Comparison of ENCODE assay signal across 14 mouse cellular contexts in genomic region chr2:76065292-76065691, GRCm38 (mm10).
A peak's percentile ranks its signal among the peaks of the same experiment; 100 is the strongest.
DNase-seq lines count a peak whose midpoint lies in the region; ATAC-seq lines count a peak whose summit lies in the region.
"Had no signal": no experiment of that assay in that cellular context is flagged by ENCODE, and none has a peak within 500 bp of the region (broad histone marks: within the 10 kb centered on the region; RNA-seq: fewer than 3 reads in every experiment).

No protein-coding gene starts in this region.

- H3K9me3 ChIP-seq in limb, embryonic 12.5 days: no peaks in the 10 kb centered on the region
- H3K9me3 ChIP-seq in limb, embryonic 10.5 days (replicated peaks): no peaks in the 10 kb centered on the region
- H3K9me3 ChIP-seq in heart, embryonic 13.5 days: no peaks in the 10 kb centered on the region
- H3K9me3 ChIP-seq in forebrain, embryonic 13.5 days (replicated peaks): no peaks in the 10 kb centered on the region
- no peaks in the 10 kb centered on the region for H3K9me3 ChIP-seq in forebrain, embryonic 11.5 days (ENCODE audit: control insufficient read depth, low read length)
- H3K9me3 ChIP-seq: neural tube, embryonic 13.5 days had no signal

- H3K36me3 ChIP-seq in limb, embryonic 12.5 days: no peaks in the 10 kb centered on the region
- H3K36me3 ChIP-seq in limb, embryonic 10.5 days: no peaks in the 10 kb centered on the region
- H3K36me3 ChIP-seq in heart, embryonic 13.5 days: no peaks in the 10 kb centered on the region
- H3K36me3 ChIP-seq in forebrain, embryonic 13.5 days (ENCODE audit: poor library complexity, severe bottlenecking): no peaks in the 10 kb centered on the region
- H3K36me3 ChIP-seq in forebrain, embryonic 11.5 days (ENCODE audit: control insufficient read depth, insufficient read depth, low read length): no peaks in the 10 kb centered on the region
- H3K36me3 ChIP-seq: neural tube, embryonic 13.5 days had no signal

- H3K27me3 ChIP-seq in limb, embryonic 12.5 days: 0 out of 2 replicates have a peak, but pooled peaks cover 2% of the 10 kb centered on the region
- no peaks in the 10 kb centered on the region for H3K27me3 ChIP-seq in limb, embryonic 10.5 days (ENCODE audit: low read depth, poor library complexity, severe bottlenecking)
- H3K27me3 ChIP-seq in heart, embryonic 13.5 days (replicated peaks): no peaks in the 10 kb centered on the region
- no peaks in the 10 kb centered on the region for H3K27me3 ChIP-seq in forebrain, embryonic 13.5 days
- H3K27me3 ChIP-seq in forebrain, embryonic 11.5 days (ENCODE audit: control insufficient read depth, insufficient read depth, low read length): no peaks in the 10 kb centered on the region
- H3K27me3 ChIP-seq: neural tube, embryonic 13.5 days had no signal

- no peak for ATAC-seq in limb, embryonic 12.5 days (ENCODE audit: insufficient number of reproducible peaks, insufficient read depth, low FRiP score, low TSS enrichment, low read depth)
- ATAC-seq in heart, embryonic 13.5 days (ENCODE audit: extremely low read depth, insufficient number of reproducible peaks, low FRiP score, low TSS enrichment): no peak
- no peak for ATAC-seq in forebrain, embryonic 13.5 days
- ATAC-seq in forebrain, embryonic 11.5 days (replicated peaks; ENCODE audit: low FRiP score): no peak
- ATAC-seq: midbrain, embryonic 16.5 days had no signal

- WGBS in limb, embryonic 12.5 days: 54% methylated on average over 7 of the region's 7 CpGs
- WGBS in limb, embryonic 10.5 days: 66% methylated on average over 7 of the region's 7 CpGs
- 26% methylated on average over 7 of the region's 7 CpGs for WGBS in heart, embryonic 13.5 days
- WGBS in forebrain, embryonic 13.5 days: 88% methylated on average over 7 of the region's 7 CpGs
- WGBS in forebrain, embryonic 11.5 days: 82% methylated on average over 7 of the region's 7 CpGs

- peaks cover 42% of the 10 kb centered on the region for H3K4me1 ChIP-seq in limb, embryonic 12.5 days (replicated peaks)
- peaks cover 53% of the 10 kb centered on the region for H3K4me1 ChIP-seq in limb, embryonic 10.5 days
- H3K4me1 ChIP-seq in heart, embryonic 13.5 days: peaks cover 27% of the 10 kb centered on the region
- 0 out of 2 replicates have a peak, but pooled peaks cover 3% of the 10 kb centered on the region for H3K4me1 ChIP-seq in forebrain, embryonic 13.5 days
- no peaks in the 10 kb centered on the region for H3K4me1 ChIP-seq in forebrain, embryonic 11.5 days (replicated peaks; ENCODE audit: control insufficient read depth, insufficient read depth, low read length)

- H3K9ac ChIP-seq in limb, embryonic 12.5 days (replicated peaks): no peak overlapping the region
- peak overlapping the region; percentile 29; the same call in 1 of the 2 replicates for H3K9ac ChIP-seq in heart, embryonic 13.5 days
- no peak overlapping the region for H3K9ac ChIP-seq in forebrain, embryonic 13.5 days
- H3K9ac ChIP-seq in forebrain, embryonic 11.5 days (ENCODE audit: low read length): no peak overlapping the region
- H3K9ac ChIP-seq: neural tube, embryonic 13.5 days had no signal

- H3K4me3 ChIP-seq in limb, embryonic 12.5 days (replicated peaks): no peak overlapping the region
- no peak overlapping the region for H3K4me3 ChIP-seq in limb, embryonic 10.5 days
- H3K4me3 ChIP-seq in heart, embryonic 13.5 days: no peak overlapping the region
- no peak overlapping the region for H3K4me3 ChIP-seq in forebrain, embryonic 13.5 days
- H3K4me3 ChIP-seq in forebrain, embryonic 11.5 days (ENCODE audit: low read depth, low read length): no peak overlapping the region
- H3K4me3 ChIP-seq: neural tube, embryonic 13.5 days had no signal

- DNase-seq in limb, embryonic 10.5 days (ENCODE audit: low spot score): no peak
- DNase-seq in NIH3T3 (ENCODE audit: low read depth): peak; percentile 29
- DNase-seq in lung, postnatal 14 days: peak; percentile 16
- DNase-seq in forebrain, embryonic 11.5 days (ENCODE audit: low spot score): no peak
- no peak for DNase-seq in urinary bladder, adult 2 months (ENCODE audit: low spot score)
- DNase-seq: adrenal gland, adult 2 months; cerebellum, adult 9-11 months; kidney, postnatal 10 days; right cerebral cortex, postnatal 4 days had no signal

- no peak overlapping the region for H3K4me2 ChIP-seq in limb, embryonic 12.5 days
- H3K4me2 ChIP-seq in heart, embryonic 13.5 days: peak overlapping the region; percentile 32
- no peak overlapping the region for H3K4me2 ChIP-seq in forebrain, embryonic 13.5 days
- H3K4me2 ChIP-seq in forebrain, embryonic 11.5 days (ENCODE audit: low read depth, low read length, severe bottlenecking): no peak overlapping the region
- H3K4me2 ChIP-seq: neural tube, embryonic 13.5 days had no signal

- H3K27ac ChIP-seq in limb, embryonic 12.5 days: 0 out of 2 replicates have a peak overlapping the region, but pooled peaks have one; percentile 26
- H3K27ac ChIP-seq in limb, embryonic 10.5 days: no peak overlapping the region
- no peak overlapping the region; the same call in 1 of the 2 replicates for H3K27ac ChIP-seq in heart, embryonic 13.5 days (replicated peaks)
- no peak overlapping the region for H3K27ac ChIP-seq in forebrain, embryonic 13.5 days
- H3K27ac ChIP-seq in forebrain, embryonic 11.5 days (ENCODE audit: low read depth, low read length): no peak overlapping the region

Comparison
In these comparisons a context has a peak if more than half of its experiments do, and no peak if none do; other contexts are left out.
1. DNase-seq: peak in NIH3T3 (single experiment) and lung, postnatal 14 days (single experiment); none in limb, embryonic 10.5 days (single experiment), forebrain, embryonic 11.5 days (single experiment) and urinary bladder, adult 2 months (single experiment).